Mouse (Mus musculus): ENCODE measurements at regions not wholly inside any gene's neighbourhood (a gene's known extent, or its start where the extent isn't known, plus 50 kb on each side); places are given as distances from the start of the nearest gene placed in this dataset.
A peak's percentile ranks its signal among the peaks of the same experiment; 100 is the strongest.

GRCm38 (mm10) chr3:35688111-35688510 is 65.8 kb upstream of the Atp11b start:
- no peak for DNase-seq (ENCODE audit: low spot score)

GRCm38 (mm10) chr3:35688781-35689180 is 65.1 kb upstream of the Atp11b start:
- no peak for DNase-seq (ENCODE audit: low spot score)

- peak; percentile 59 for DNase-seq (ENCODE audit: low spot score)
Observed at GRCm38 (mm10) chr3:35693039-35693438, 60.9 kb upstream of the Atp11b start.

- no peak for DNase-seq (ENCODE audit: low spot score)
Observed at GRCm38 (mm10) chr3:35693551-35693950, 60.4 kb upstream of the Atp11b start.

- DNase-seq (ENCODE audit: low spot score): no peak
Observed at GRCm38 (mm10) chr3:35694241-35694640, 59.7 kb upstream of the Atp11b start.

GRCm38 (mm10) chr3:35695859-35696258 is 58.0 kb upstream of the Atp11b start:
- no peak for DNase-seq (ENCODE audit: low spot score)

- no peak for DNase-seq (ENCODE audit: low spot score)
Observed at GRCm38 (mm10) chr3:35699266-35699665, 54.6 kb upstream of the Atp11b start.

GRCm38 (mm10) chr3:35699979-35700378 is 53.9 kb upstream of the Atp11b start:
- no peak for DNase-seq (ENCODE audit: low spot score)

- DNase-seq (ENCODE audit: low spot score): no peak
Observed at GRCm38 (mm10) chr3:35703528-35704327, 50.2 kb upstream of the Atp11b start.

Measured in urinary bladder, postnatal 25 days (tissue).